Mouse (Mus musculus): ENCODE measurements around the gene Evi2b.

GRCm38 (mm10) chr11:79530333-79530761, 6.8 kb upstream of the Evi2b start, which contains the start of the genes Evi2 and Evi2a:
- TF ChIP-seq CTCF (IDR thresholded peaks at IDR 0.05; ENCODE audit: control insufficient read depth, insufficient read depth, insufficient read length) (no peak), MYOG (IDR thresholded peaks at IDR 0.05; ENCODE audit: control insufficient read depth, extremely low read depth, insufficient read length) (no peak), FOSL1 (IDR thresholded peaks at IDR 0.05; ENCODE audit: insufficient read depth, low read length, poor library complexity, severe bottlenecking) (peak; percentile 28), MYOD1 (IDR thresholded peaks at IDR 0.05; ENCODE audit: control insufficient read depth, insufficient read length, low read depth) (peak; percentile 92), USF1 (IDR thresholded peaks at IDR 0.05; ENCODE audit: low read depth) (no peak), CEBPB (IDR thresholded peaks at IDR 0.05; ENCODE audit: low read depth) (no peak)

All from C2C12 (cell line).